24 mouse cellular contexts compared by ENCODE assay signal in genomic region chr5:64267279-64267678, GRCm38 (mm10).
DNase-seq lines count a peak whose midpoint lies in the region; ATAC-seq lines count a peak whose summit lies in the region.
"Had no signal": no experiment of that assay in that cellular context is flagged by ENCODE, and none has a peak within 500 bp of the region (broad histone marks: within the 10 kb centered on the region; RNA-seq: fewer than 3 reads in every experiment).

No protein-coding gene starts in this region.

- H3K4me1 ChIP-seq in forebrain, embryonic 11.5 days (replicated peaks; ENCODE audit: control insufficient read depth, insufficient read depth, low read length), result no peaks in the 10 kb centered on the region
- H3K4me1 ChIP-seq in forebrain, embryonic 13.5 days, result peaks cover 6% of the 10 kb centered on the region
- peaks cover 15% of the 10 kb centered on the region for H3K4me1 ChIP-seq in kidney, embryonic 15.5 days

- no peak overlapping the region for H3K27ac ChIP-seq in forebrain, embryonic 11.5 days (ENCODE audit: low read depth, low read length)
- no peak overlapping the region for H3K27ac ChIP-seq in forebrain, embryonic 13.5 days
- H3K27ac ChIP-seq in kidney, embryonic 15.5 days, result peak overlapping the region; percentile 71
- H3K27ac ChIP-seq: forebrain, embryonic 10.5 days; forebrain, embryonic 15.5 days; heart, adult 2 months; heart, embryonic 10.5 days; heart, embryonic 13.5 days; hindbrain, embryonic 14.5 days; hindbrain, postnatal 0 days had no signal

- no peaks in the 10 kb centered on the region for H3K27me3 ChIP-seq in forebrain, embryonic 11.5 days (ENCODE audit: control insufficient read depth, insufficient read depth, low read length)
- H3K27me3 ChIP-seq in forebrain, embryonic 13.5 days, result no peaks in the 10 kb centered on the region
- no peaks in the 10 kb centered on the region for H3K27me3 ChIP-seq in kidney, embryonic 15.5 days
- H3K27me3 ChIP-seq: forebrain, embryonic 15.5 days; heart, embryonic 13.5 days had no signal

- H3K9me3 ChIP-seq in forebrain, embryonic 11.5 days (ENCODE audit: control insufficient read depth, low read length), result no peaks in the 10 kb centered on the region
- H3K9me3 ChIP-seq in forebrain, embryonic 13.5 days (replicated peaks), result no peaks in the 10 kb centered on the region
- no peaks in the 10 kb centered on the region for H3K9me3 ChIP-seq in kidney, embryonic 15.5 days (replicated peaks)
- H3K9me3 ChIP-seq: forebrain, embryonic 10.5 days; forebrain, embryonic 15.5 days; heart, embryonic 10.5 days; heart, embryonic 13.5 days had no signal

- 92% methylated on average over 9 of the region's 9 CpGs for WGBS in forebrain, embryonic 11.5 days
- 87% methylated on average over 9 of the region's 9 CpGs for WGBS in forebrain, embryonic 13.5 days
- 65% methylated on average over 9 of the region's 9 CpGs for WGBS in kidney, embryonic 15.5 days

- no peak overlapping the region for H3K4me3 ChIP-seq in forebrain, embryonic 11.5 days (ENCODE audit: low read depth, low read length)
- H3K4me3 ChIP-seq in forebrain, embryonic 13.5 days, result no peak overlapping the region
- H3K4me3 ChIP-seq in kidney, embryonic 15.5 days (replicated peaks), result no peak overlapping the region
- H3K4me3 ChIP-seq: forebrain, embryonic 10.5 days; forebrain, embryonic 15.5 days; heart, adult 2 months; heart, embryonic 10.5 days; heart, embryonic 13.5 days had no signal

- H3K36me3 ChIP-seq in forebrain, embryonic 11.5 days (ENCODE audit: control insufficient read depth, insufficient read depth, low read length), result no peaks in the 10 kb centered on the region
- H3K36me3 ChIP-seq in forebrain, embryonic 13.5 days (ENCODE audit: poor library complexity, severe bottlenecking), result peaks cover 21% of the 10 kb centered on the region; the same call in 1 of the 2 replicates
- peaks cover 34% of the 10 kb centered on the region for H3K36me3 ChIP-seq in kidney, embryonic 15.5 days
- H3K36me3 ChIP-seq: forebrain, embryonic 15.5 days had no signal

- ATAC-seq in forebrain, embryonic 11.5 days (replicated peaks; ENCODE audit: low FRiP score), result no peak
- no peak for ATAC-seq in forebrain, embryonic 13.5 days
- ATAC-seq in kidney, embryonic 15.5 days (replicated peaks; ENCODE audit: low FRiP score), result no peak
- peak; percentile 65; the same call in 1 of the 2 replicates for ATAC-seq in megakaryocyte progenitor cell, adult 5-6 weeks (replicated peaks; ENCODE audit: poor library complexity)
- ATAC-seq: CD4-positive, CD25-positive, alpha-beta regulatory T cell, adult 4 months; forebrain, embryonic 15.5 days; hindbrain, postnatal 0 days had no signal

- H3K9ac ChIP-seq in forebrain, embryonic 11.5 days (ENCODE audit: low read length), result no peak overlapping the region
- no peak overlapping the region for H3K9ac ChIP-seq in forebrain, embryonic 13.5 days
- no peak overlapping the region for H3K9ac ChIP-seq in kidney, embryonic 15.5 days
- H3K9ac ChIP-seq: forebrain, embryonic 15.5 days; heart, embryonic 13.5 days; hindbrain, embryonic 14.5 days had no signal

- peak; percentile 28 for DNase-seq in forebrain, embryonic 11.5 days (ENCODE audit: low spot score)
- no peak for DNase-seq in kidney, adult 8-10 months
- peak; percentile 13 for DNase-seq in 416B (ENCODE audit: low read depth)
- DNase-seq in spleen, postnatal 10 days (ENCODE audit: low spot score in 2 of 2), result no peak
- DNase-seq: adrenal gland, adult 2 months; adrenal gland, postnatal 14 days; cerebellum, adult 11 months; cerebellum, adult 2 months; cerebellum, adult 9-11 months; cerebellum, postnatal 36 days; gastrocnemius, postnatal 25 days; heart, adult 2 months; heart, postnatal 14 days; heart, postnatal 4 days had no signal

- H3K4me2 ChIP-seq in forebrain, embryonic 11.5 days (ENCODE audit: low read depth, low read length, severe bottlenecking), result no peak overlapping the region
- H3K4me2 ChIP-seq in forebrain, embryonic 13.5 days, result no peak overlapping the region
- H3K4me2 ChIP-seq in kidney, embryonic 15.5 days, result no peak overlapping the region
- H3K4me2 ChIP-seq: forebrain, embryonic 15.5 days; heart, embryonic 13.5 days; hindbrain, embryonic 14.5 days had no signal

Comparison
In these comparisons a context has a peak if more than half of its experiments do, and no peak if none do; other contexts are left out.
1. DNase-seq: peak in forebrain, embryonic 11.5 days (single experiment) and 416B (single experiment); none in kidney, adult 8-10 months (0 of 2) and spleen, postnatal 10 days (0 of 2).